Mouse (Mus musculus): ENCODE measurements at regions not wholly inside any gene's neighbourhood (a gene's known extent, or its start where the extent isn't known, plus 50 kb on each side); places are given as distances from the start of the nearest gene placed in this dataset.

GRCm38 (mm10) chr9:47433185-47433584 lies 96.8 kb upstream of the Cadm1 start:
- DNase-seq (ENCODE audit: low spot score in 2 of 2), result no peak

DNA sequence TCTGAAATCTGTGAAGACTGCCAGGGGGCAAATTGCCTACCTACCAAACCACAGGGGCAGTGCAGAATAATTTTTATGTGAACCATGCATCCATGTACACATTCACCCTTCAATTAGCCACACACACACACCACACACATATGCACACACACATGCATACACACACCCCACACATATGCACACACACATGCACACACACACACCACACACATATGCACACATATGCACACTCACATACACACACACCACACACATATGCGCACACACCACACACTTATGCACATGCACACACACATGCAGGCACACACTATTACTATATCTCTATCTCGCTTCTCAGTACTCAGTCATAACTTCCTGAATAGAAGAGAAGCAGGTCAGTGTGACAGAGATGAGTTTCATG lies 95.9 kb upstream of the Cadm1 start:
- no peak for DNase-seq (ENCODE audit: low spot score in 2 of 2)

DNA sequence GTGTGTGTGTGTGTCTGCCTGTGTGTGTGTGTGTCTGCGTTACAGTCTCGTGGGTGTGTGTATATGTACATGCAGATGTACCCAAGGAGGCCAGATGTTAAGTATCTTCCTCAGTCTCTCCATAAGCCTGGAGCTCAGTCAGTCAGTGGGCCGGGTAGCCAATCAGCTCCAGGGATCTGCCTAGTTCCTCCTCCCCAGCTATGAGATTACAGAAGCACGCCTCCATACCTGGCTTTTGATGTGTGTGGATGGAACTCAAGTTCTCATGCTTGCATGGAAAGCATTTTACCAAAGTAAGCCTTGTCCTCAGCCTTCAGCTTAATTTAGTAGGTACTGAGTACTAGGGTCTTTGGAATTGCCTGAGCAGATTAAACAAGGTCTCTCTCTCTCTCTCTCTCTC lies 91.0 kb upstream of the Cadm1 start:
- no peak for DNase-seq (ENCODE audit: low spot score in 2 of 2)

DNA sequence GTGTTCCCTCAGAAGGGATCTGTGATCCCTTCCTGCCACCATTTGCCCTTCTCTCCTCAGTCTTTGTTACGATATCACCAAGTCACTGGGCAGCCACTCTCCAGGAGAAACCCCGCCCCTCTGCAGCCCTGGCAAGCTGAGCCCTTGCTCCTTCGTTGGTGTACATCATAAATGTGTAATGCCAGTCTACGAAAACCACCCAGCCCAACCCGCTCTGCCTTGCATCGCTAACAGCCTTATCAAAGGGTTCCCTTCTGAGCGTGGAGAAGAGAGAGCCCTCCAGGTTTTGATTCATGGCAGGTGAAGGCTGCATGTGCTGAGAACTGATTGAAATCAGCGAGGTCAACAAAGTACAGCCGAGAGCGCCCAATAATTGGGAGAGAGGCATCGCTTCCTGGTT lies 90.5 kb upstream of the Cadm1 start:
- no peak for DNase-seq (ENCODE audit: low spot score in 2 of 2)

DNA sequence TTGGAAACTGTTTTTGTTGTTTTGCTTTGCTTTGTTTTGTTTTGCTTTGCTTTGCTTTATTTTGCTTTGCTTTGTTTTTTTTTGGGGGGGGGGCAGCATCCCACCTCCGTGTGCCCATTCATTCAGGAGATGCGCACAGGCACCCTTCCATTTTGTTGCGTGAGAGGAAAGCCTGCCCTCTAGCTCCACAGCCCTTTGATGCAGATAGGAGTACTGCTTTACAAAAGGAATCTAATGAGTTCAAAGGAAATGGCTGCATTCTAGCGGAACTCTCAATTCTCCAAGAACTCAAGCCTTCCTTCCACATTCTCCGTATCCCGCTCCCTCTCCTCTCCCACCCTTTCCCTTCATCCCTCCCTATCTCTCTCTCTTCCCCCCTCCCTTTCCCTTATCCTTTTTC lies 89.8 kb upstream of the Cadm1 start:
- DNase-seq (ENCODE audit: low spot score in 2 of 2), result no peak

- no peak for DNase-seq (ENCODE audit: low spot score in 2 of 2)
Measured at GRCm38 (mm10) chr9:47441155-47441554, 88.8 kb upstream of the Cadm1 start.

GRCm38 (mm10) chr9:47444168-47444567 lies 85.8 kb upstream of the Cadm1 start:
- DNase-seq (ENCODE audit: low spot score in 2 of 2), result no peak

DNA sequence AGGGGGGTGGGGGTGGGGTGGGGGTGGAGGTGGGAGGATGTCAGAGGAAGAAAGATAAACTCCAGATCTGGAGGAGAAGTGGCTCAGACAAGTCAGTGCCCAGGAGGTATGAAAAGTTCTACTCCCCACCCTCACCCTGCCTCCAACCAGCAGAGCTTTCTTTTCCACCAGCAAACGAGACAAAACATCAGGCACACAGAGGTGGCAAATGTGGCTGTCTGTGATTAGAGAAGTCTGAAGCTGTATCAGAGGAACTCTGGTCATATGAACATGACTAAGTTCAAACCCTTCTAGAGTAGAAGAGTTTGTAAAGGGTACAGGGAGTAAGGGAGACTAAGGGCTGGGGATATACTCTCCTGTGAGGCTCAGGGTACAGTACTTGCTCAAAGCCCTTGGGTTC lies 85.2 kb upstream of the Cadm1 start:
- no peak for DNase-seq (ENCODE audit: low spot score in 2 of 2)

DNA sequence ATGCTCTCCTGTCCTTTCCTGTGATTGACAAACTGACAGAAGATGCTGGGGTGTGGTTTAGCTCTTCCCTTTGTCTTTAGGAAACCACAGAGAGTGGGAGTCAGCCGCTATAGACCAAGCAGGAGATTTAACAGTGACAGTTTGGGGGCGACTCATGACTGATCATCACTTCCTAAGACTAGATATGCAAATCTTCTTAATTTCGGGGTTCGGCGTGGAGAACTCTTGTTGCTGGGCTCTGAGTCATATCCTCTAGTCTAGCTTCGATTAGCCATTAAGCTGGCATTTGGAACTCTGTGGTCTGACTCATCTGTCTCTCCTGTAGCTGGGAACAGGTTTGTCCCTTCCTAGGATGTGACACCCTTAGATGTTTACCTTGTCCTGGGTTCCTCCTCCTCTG lies 84.6 kb upstream of the Cadm1 start:
- DNase-seq (ENCODE audit: low spot score in 2 of 2), result no peak

GRCm38 (mm10) chr9:47452752-47453151 lies 77.2 kb upstream of the Cadm1 start:
- no peak for DNase-seq (ENCODE audit: low spot score in 2 of 2)

- no peak for DNase-seq (ENCODE audit: low spot score in 2 of 2)
Measured at GRCm38 (mm10) chr9:47458721-47459418, 71.1 kb upstream of the Cadm1 start.

GRCm38 (mm10) chr9:47459461-47460049 lies 70.4 kb upstream of the Cadm1 start:
- DNase-seq (ENCODE audit: low spot score in 2 of 2), result no peak

DNA sequence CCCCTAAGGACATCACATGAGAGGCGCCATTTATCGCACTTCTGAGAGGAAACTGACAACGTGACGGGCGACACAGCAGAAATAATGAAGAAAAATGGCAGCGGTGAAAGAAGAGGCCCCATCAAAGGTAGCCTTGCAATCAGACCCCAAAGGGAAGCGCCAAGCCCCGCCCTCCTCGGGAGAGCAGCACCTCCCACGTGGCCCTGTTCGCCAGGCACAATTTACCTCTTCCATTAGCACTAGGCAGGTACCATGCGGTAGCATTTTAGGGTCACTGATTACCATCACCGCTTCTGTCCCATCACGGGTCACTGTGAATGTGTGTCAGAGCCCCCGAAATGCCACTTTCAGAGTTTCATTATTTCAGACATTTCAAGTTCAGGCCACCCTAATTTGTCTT lies 69.7 kb upstream of the Cadm1 start:
- no peak for DNase-seq (ENCODE audit: low spot score in 2 of 2)

- no peak for DNase-seq (ENCODE audit: low spot score in 2 of 2)
Measured at GRCm38 (mm10) chr9:47461915-47462314, 68.1 kb upstream of the Cadm1 start.

- DNase-seq (ENCODE audit: low spot score in 2 of 2), result no peak
Measured at GRCm38 (mm10) chr9:47466767-47467166, 63.2 kb upstream of the Cadm1 start.

DNA sequence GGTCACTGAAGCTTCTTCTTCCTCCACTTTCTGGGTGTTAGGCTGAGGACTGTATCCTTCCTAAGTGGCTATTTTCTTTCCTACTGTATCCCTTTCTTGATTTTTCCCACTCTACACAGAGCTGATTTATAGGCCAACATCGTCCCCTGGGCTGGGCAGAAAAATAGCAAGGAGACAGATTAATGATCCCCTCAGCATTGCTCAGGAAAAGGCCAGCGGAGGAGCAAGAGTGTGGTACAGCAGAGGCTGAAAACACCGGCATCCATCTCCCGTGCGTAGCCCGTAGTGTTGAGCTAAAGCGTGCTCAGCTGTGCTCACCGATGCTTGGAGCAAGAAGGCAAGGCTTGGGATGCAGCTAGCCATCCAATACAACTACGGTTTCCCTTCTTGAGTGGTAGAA lies 62.2 kb upstream of the Cadm1 start:
- DNase-seq (ENCODE audit: low spot score in 2 of 2), result no peak

- no peak for DNase-seq (ENCODE audit: low spot score in 2 of 2)
Measured at GRCm38 (mm10) chr9:47469576-47469975, 60.4 kb upstream of the Cadm1 start.

DNA sequence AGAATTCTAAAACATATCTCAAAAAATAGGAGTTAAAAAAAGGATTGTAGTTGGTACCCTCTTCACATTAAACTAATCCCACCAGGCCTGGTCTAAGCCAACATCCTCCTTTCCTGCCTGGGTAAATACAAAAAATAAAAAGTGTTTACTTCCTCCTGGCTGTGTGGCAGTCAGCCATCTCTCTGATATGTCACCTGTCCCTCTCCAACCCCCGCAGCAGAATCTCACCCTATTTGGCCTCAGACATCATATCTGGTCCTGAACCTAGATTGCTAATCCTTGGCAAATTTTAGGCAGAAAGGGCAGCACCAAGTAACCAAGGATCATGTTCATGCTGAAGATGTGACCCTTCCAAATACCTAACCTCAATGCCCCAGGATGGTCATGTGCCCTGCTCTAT lies 59.2 kb upstream of the Cadm1 start:
- DNase-seq (ENCODE audit: low spot score in 2 of 2), result no peak

GRCm38 (mm10) chr9:47471767-47472420 lies 58.1 kb upstream of the Cadm1 start:
- no peak for DNase-seq (ENCODE audit: low spot score in 2 of 2)

- no peak for DNase-seq (ENCODE audit: low spot score in 2 of 2)
Measured at GRCm38 (mm10) chr9:47473776-47474365, 56.1 kb upstream of the Cadm1 start.

- no peak for DNase-seq (ENCODE audit: low spot score in 2 of 2)
Measured at GRCm38 (mm10) chr9:47474776-47475175, 55.2 kb upstream of the Cadm1 start.

DNA sequence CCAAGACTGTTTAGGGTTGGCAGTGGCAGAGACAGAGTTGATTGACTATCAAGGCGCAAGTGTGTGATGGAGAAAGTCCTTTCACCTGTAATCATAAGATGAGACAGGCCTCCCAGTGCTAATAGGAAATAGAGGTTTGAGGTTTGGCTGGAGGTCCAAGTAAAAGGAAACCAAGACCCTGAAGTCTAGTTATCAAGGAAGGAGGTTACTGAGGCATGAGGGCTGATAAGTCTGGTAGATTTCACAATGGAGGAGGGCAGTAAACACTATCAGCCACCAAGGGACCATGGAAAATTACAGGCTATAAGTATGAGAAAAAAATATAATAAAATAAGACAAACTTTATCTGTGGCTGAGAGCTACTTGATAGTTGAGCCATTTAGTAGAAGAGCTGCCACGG lies 52.1 kb upstream of the Cadm1 start:
- no peak for DNase-seq (ENCODE audit: low spot score in 2 of 2)
